Mouse (Mus musculus): Measurements from ENCODE around the gene Slc9a9. TPM values are rescaled to one million over a fixed set of nuclear protein-coding genes. Genes with fewer than 3 reads are reported as not detected.

The Slc9a9 gene
- polyA plus RNA-seq, 1 experiment from 2014 or later: 1.6 TPM

GRCm38 (mm10) chr9:95239900-95240299 lies 570.2 kb downstream of the Slc9a9 start:
- Histone ChIP-seq H3K36me3 (no peaks in the 10 kb centered on the region), H3K4me2 (no peak overlapping the region), H3K9me3 (replicated peaks) (no peaks in the 10 kb centered on the region), H3K27me3 (no peaks in the 10 kb centered on the region), H3K4me1 (replicated peaks) (no peaks in the 10 kb centered on the region), H3K9ac (no peak overlapping the region), H3K27ac (no peak overlapping the region), H3K4me3 (replicated peaks) (no peak overlapping the region)
- DNase-seq: no peak
- ATAC-seq (ENCODE audit: low read depth): no peak

DNA sequence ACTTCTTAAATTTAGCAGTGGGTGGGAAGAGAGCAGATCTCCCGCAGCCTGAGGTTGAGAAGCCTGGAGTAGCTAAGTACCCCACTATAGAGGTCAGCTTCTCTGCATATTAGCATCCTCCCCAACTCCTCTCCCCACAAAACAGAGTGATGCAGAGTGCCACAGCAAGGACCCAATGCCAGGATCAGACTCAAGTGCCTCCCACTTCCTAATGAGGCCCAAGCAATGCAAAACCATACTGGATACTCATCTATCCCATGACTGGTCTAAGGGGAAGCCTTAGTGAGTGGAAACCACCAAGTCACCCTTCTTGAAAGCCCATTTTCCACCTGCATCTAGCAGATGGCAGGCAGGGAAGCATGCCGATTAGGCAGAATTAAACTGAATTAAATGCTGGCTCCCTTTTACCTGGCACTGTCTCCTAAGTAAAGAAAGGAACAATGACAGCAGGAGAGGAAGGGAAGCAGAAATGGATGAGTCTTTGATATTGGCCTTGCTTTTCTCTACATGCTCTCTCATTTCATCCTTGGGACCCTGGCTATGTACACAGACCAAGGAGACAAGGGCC lies 573.0 kb downstream of the Slc9a9 start:
- H3K4me2 ChIP-seq: no peak overlapping the region
- no peak overlapping the region for H3K9ac ChIP-seq
- H3K4me3 ChIP-seq (replicated peaks): no peak overlapping the region
- no peaks in the 10 kb centered on the region for H3K36me3 ChIP-seq
- no peak overlapping the region for H3K27ac ChIP-seq
- H3K27me3 ChIP-seq: no peaks in the 10 kb centered on the region
- H3K9me3 ChIP-seq (replicated peaks): no peaks in the 10 kb centered on the region
- DNase-seq (no peak), ATAC-seq (ENCODE audit: low read depth) (no peak)
- 70% methylated on average over 2 of the region's 2 CpGs for WGBS (ENCODE audit: insufficient replicate concordance)
- H3K4me1 ChIP-seq (replicated peaks): no peaks in the 10 kb centered on the region

- no peaks in the 10 kb centered on the region for H3K27me3 ChIP-seq
- DNase-seq (no peak), ATAC-seq (ENCODE audit: low read depth) (no peak)
- H3K27ac ChIP-seq: no peak overlapping the region
- no peaks in the 10 kb centered on the region for H3K36me3 ChIP-seq
- H3K4me1 ChIP-seq (replicated peaks): no peaks in the 10 kb centered on the region
- no peaks in the 10 kb centered on the region for H3K9me3 ChIP-seq (replicated peaks)
- H3K4me2 ChIP-seq: no peak overlapping the region
- H3K9ac ChIP-seq: no peak overlapping the region
- 44% methylated on average over 4 of the region's 4 CpGs for WGBS (ENCODE audit: insufficient replicate concordance)
- H3K4me3 ChIP-seq (replicated peaks): no peak overlapping the region
Observed at GRCm38 (mm10) chr9:95254162-95254561, 584.5 kb downstream of the Slc9a9 start.

- Histone ChIP-seq H3K4me3 (replicated peaks) (no peak overlapping the region), H3K4me1 (replicated peaks) (no peaks in the 10 kb centered on the region), H3K36me3 (no peaks in the 10 kb centered on the region), H3K9me3 (replicated peaks) (no peaks in the 10 kb centered on the region), H3K9ac (no peak overlapping the region), H3K4me2 (no peak overlapping the region), H3K27ac (no peak overlapping the region), H3K27me3 (no peaks in the 10 kb centered on the region)
- 72% methylated on average over 6 of the region's 6 CpGs for WGBS (ENCODE audit: insufficient replicate concordance)
- ATAC-seq (ENCODE audit: low read depth) (no peak), DNase-seq (no peak)
Observed at GRCm38 (mm10) chr9:95255844-95256243, 586.1 kb downstream of the Slc9a9 start.

DNA sequence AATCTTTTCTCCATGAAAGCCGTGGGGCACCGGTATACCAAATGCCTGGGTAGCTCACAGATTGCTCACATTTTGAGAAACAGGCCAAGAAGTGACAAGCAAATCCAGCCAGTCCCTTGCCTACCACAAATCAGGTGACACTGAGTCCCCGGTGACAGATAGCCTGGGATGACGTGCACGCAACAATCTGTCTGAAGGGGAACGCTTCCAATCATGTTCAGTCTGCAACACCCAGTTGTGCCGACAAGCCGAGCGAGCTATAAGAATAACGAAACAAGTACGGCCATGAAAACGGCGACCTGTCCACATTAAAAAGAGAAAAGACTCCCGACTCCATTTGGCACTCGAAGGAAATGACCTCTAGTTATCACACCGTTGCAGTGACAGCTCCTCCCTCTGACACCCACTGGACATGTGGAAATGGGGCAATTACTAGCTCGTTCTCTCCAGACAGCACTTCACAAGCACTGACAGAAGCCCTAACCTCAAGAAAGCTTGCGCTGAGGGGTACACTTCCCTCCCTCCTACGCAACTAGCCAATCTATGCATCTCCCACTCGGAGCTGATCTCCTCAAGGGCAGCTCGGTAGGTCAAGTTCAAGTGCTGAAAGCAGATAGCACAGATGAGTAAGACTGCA lies 587.1 kb downstream of the Slc9a9 start:
- no peak overlapping the region for H3K4me2 ChIP-seq
- ATAC-seq (ENCODE audit: low read depth) (no peak), DNase-seq (no peak)
- no peaks in the 10 kb centered on the region for H3K36me3 ChIP-seq
- H3K4me3 ChIP-seq (replicated peaks): no peak overlapping the region
- no peak overlapping the region for H3K27ac ChIP-seq
- H3K9me3 ChIP-seq (replicated peaks): no peaks in the 10 kb centered on the region
- 72% methylated on average over 21 of the region's 21 CpGs for WGBS (ENCODE audit: insufficient replicate concordance)
- H3K9ac ChIP-seq: no peak overlapping the region
- no peaks in the 10 kb centered on the region for H3K27me3 ChIP-seq
- H3K4me1 ChIP-seq (replicated peaks): no peaks in the 10 kb centered on the region

- H3K4me3 ChIP-seq (replicated peaks): no peak overlapping the region
- ATAC-seq (ENCODE audit: low read depth) (peak; percentile 73), DNase-seq (no peak)
- H3K4me1 ChIP-seq (replicated peaks): peaks cover 16% of the 10 kb centered on the region
- H3K36me3 ChIP-seq: no peaks in the 10 kb centered on the region
- WGBS (ENCODE audit: insufficient replicate concordance): 26% methylated on average over 3 of the region's 3 CpGs
- H3K4me2 ChIP-seq: 0 out of 2 replicates have a peak overlapping the region, but pooled peaks have one; percentile 5
- no peaks in the 10 kb centered on the region for H3K27me3 ChIP-seq
- no peaks in the 10 kb centered on the region for H3K9me3 ChIP-seq (replicated peaks)
- no peak overlapping the region for H3K27ac ChIP-seq
- no peak overlapping the region for H3K9ac ChIP-seq
Observed at GRCm38 (mm10) chr9:95262851-95263250, 593.1 kb downstream of the Slc9a9 start.

DNA sequence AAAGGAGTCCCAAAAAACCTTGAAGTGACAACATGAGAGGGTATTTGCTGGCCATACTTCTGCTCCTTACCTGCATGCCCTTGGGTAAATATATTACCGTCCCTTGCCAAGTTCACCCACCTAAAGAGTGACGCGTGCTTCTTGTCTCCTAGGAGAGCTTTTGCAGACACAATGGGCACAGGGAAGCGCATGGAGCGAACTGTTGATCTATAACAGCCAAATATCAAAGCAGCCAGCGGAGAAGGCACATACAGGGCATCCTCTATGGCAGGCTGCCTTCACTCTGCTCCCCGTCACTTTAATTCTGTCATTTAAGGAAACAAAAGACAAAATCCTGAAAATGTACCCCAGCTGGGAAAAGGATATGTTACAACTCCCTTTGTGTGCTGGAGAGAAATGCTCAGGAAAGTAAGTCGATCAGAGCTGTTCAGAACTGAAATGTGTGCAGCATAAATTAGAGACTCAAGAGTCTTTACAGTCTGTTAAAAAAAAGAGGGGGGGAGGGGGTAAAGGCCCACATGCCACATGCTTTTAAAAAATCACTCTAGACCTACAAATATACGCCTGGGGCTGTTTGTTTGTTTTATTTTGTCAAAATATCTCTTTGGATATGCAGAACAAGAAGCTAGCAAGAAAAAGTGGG lies 594.3 kb downstream of the Slc9a9 start:
- Histone ChIP-seq H3K4me1 (replicated peaks) (peaks cover 16% of the 10 kb centered on the region), H3K4me3 (replicated peaks) (no peak overlapping the region), H3K27me3 (no peaks in the 10 kb centered on the region), H3K4me2 (no peak overlapping the region), H3K27ac (no peak overlapping the region), H3K9ac (no peak overlapping the region), H3K9me3 (replicated peaks) (no peaks in the 10 kb centered on the region), H3K36me3 (no peaks in the 10 kb centered on the region)
- DNase-seq (no peak), ATAC-seq (ENCODE audit: low read depth) (no peak)
- WGBS (ENCODE audit: insufficient replicate concordance): 82% methylated on average over 9 of the region's 9 CpGs

DNA sequence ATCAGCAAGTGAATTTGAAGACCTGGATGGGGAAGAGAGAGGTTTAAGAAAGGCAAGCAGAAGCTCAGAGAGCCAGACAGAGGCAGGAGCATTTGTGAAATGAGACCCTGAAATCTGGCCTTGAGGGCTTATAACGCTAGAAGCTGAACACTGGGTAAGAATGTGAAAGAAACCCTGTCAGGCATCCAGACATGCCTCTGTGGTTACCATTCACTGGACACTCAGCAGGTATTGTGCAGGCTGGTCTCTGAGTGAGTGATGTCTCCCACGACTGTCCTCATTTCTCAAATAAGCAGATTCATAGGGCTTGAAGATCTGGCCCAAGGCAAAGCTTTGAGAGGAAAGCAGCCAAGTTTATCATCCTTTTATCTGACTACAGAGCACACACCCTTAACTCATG lies 596.5 kb downstream of the Slc9a9 start:
- DNase-seq: no peak
- Histone ChIP-seq H3K27ac (no peak overlapping the region), H3K9ac (no peak overlapping the region), H3K4me2 (no peak overlapping the region), H3K36me3 (no peaks in the 10 kb centered on the region), H3K9me3 (replicated peaks) (no peaks in the 10 kb centered on the region), H3K4me1 (replicated peaks) (peaks cover 16% of the 10 kb centered on the region), H3K4me3 (replicated peaks) (no peak overlapping the region), H3K27me3 (no peaks in the 10 kb centered on the region)
- ATAC-seq (ENCODE audit: low read depth): no peak
- 46% methylated on average over 2 of the region's 2 CpGs for WGBS (ENCODE audit: insufficient replicate concordance)

DNA sequence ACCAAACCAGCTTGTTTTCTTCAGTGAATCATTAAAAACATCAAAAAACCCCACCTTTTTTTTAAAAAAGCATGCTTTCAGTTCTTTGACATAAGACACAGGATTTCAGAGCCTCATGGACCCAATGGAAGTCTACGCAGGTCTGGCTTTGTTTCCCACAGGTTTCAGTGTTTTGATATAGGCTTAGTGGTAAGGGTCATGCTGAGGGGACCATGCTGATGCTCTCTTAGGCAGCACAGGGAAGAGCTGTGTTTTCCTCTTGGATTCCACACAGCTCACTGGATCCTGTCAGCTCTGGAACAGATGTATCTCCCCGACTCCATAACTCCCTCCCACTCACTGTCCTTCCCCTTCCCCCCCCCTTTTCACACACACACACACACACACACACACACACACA lies 597.2 kb downstream of the Slc9a9 start:
- Histone ChIP-seq H3K9ac (no peak overlapping the region), H3K4me1 (replicated peaks) (peaks cover 16% of the 10 kb centered on the region), H3K27ac (no peak overlapping the region), H3K27me3 (no peaks in the 10 kb centered on the region), H3K4me2 (no peak overlapping the region), H3K36me3 (no peaks in the 10 kb centered on the region), H3K9me3 (replicated peaks) (no peaks in the 10 kb centered on the region), H3K4me3 (replicated peaks) (no peak overlapping the region)
- ATAC-seq (ENCODE audit: low read depth) (no peak), DNase-seq (no peak)
- 65% methylated on average over 2 of the region's 2 CpGs for WGBS (ENCODE audit: insufficient replicate concordance)

GRCm38 (mm10) chr9:95279590-95280344 lies 610.1 kb downstream of the Slc9a9 start:
- ATAC-seq (ENCODE audit: low read depth): peak; percentile 90
- Histone ChIP-seq H3K4me1 (replicated peaks) (peaks cover 30% of the 10 kb centered on the region), H3K27me3 (no peaks in the 10 kb centered on the region), H3K9me3 (replicated peaks) (no peaks in the 10 kb centered on the region), H3K27ac (0 out of 2 replicates have a peak overlapping the region, but pooled peaks have one; percentile 5), H3K4me2 (peak overlapping the region; percentile 40), H3K36me3 (no peaks in the 10 kb centered on the region), H3K4me3 (replicated peaks) (no peak overlapping the region), H3K9ac (no peak overlapping the region)
- DNase-seq: peak; percentile 40
- WGBS (ENCODE audit: insufficient replicate concordance): 16% methylated on average over 10 of the region's 10 CpGs
